Mouse (Mus musculus): ENCODE results near the gene Ptprm. TPM values are rescaled to one million over a fixed set of nuclear protein-coding genes. Genes with fewer than 3 reads are reported as not detected.

Gene Ptprm
- polyA plus RNA-seq, 1 experiment = 4.6 TPM

DNA sequence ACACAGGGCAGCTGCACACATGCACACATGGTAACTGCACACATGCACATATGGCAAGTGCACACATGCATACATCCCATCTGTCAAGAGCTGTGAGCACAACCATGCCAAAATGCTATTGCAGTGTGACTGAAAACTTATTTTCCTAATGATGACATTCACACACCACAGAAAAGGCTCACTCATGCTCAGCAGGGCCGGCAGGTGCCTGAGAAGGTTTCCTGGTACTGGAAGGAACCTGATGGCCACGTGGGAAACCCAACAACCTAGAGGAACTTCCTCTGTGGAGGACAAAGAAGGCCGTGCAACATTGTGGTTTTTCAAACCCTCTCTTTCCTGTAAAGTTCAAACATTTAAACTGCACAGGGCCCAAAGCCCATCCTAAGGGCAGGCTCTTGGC lies 241.6 kb downstream of the Ptprm start:
- Histone ChIP-seq H3K4me3 (ENCODE audit: control insufficient read depth, low read depth, low read length) (no peak overlapping the region), H3K27me3 (ENCODE audit: control insufficient read depth, insufficient read depth, low read length) (no peaks in the 10 kb centered on the region), H3K4me1 (ENCODE audit: control insufficient read depth, insufficient read depth, low read length) (no peaks in the 10 kb centered on the region), H3K36me3 (ENCODE audit: control insufficient read depth, insufficient read depth, low read length) (no peaks in the 10 kb centered on the region), H3K27ac (ENCODE audit: control insufficient read depth, insufficient read depth, low read depth, low read length) (no peak overlapping the region)
- TF ChIP-seq POLR2A (IDR thresholded peaks at IDR 0.05; ENCODE audit: control insufficient read depth, low read depth, low read length) (no peak), CTCF (IDR thresholded peaks at IDR 0.05; ENCODE audit: control insufficient read depth, insufficient read depth, insufficient replicate concordance, low read depth, low read length) (no peak)

- Histone ChIP-seq H3K27ac (ENCODE audit: control insufficient read depth, insufficient read depth, low read depth, low read length) (no peak overlapping the region), H3K4me3 (ENCODE audit: control insufficient read depth, low read depth, low read length) (no peak overlapping the region)
These were observed 248.1 kb downstream of the Ptprm start for GRCm38 (mm10) chr17:67106176-67106575.

DNA sequence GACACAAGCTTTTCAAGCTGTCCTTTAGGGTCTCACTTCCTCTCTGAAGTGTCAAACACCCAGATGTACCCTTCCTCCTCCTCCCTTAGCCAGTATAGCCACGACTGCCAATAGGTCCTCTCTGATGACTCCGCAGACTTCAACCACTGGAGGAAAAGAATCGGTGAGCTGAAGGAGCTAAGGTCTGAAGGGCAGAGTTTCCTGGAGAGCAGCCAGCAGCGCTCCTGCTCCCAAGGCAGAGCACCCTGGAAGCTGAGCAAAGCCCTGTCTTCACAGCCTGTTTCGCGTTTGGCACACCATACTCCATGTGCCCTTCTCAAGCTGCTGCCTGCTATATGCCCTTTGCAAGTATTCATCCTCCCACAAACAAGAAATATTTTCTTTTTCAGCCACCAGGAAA lies 252.2 kb downstream of the Ptprm start:
- no peaks in the 10 kb centered on the region for H3K27me3 ChIP-seq (ENCODE audit: control insufficient read depth, insufficient read depth, low read length)
- no peaks in the 10 kb centered on the region for H3K36me3 ChIP-seq (ENCODE audit: control insufficient read depth, insufficient read depth, low read length)
- H3K27ac ChIP-seq (ENCODE audit: control insufficient read depth, insufficient read depth, low read depth, low read length) = no peak overlapping the region
- H3K4me3 ChIP-seq (ENCODE audit: control insufficient read depth, low read depth, low read length) = no peak overlapping the region
- TF ChIP-seq POLR2A (IDR thresholded peaks at IDR 0.05; ENCODE audit: control insufficient read depth, low read depth, low read length) (no peak), CTCF (IDR thresholded peaks at IDR 0.05; ENCODE audit: control insufficient read depth, insufficient read depth, insufficient replicate concordance, low read depth, low read length) (no peak)
- no peaks in the 10 kb centered on the region for H3K4me1 ChIP-seq (ENCODE audit: control insufficient read depth, insufficient read depth, low read length)

More at GRCm38 (mm10) chr17:67106176-67106575, 248.1 kb downstream of the Ptprm start:
- no peaks in the 10 kb centered on the region for H3K36me3 ChIP-seq (ENCODE audit: control insufficient read depth, insufficient read depth, low read length)
- no peaks in the 10 kb centered on the region for H3K4me1 ChIP-seq (ENCODE audit: control insufficient read depth, insufficient read depth, low read length)
- H3K27me3 ChIP-seq (ENCODE audit: control insufficient read depth, insufficient read depth, low read length) = no peaks in the 10 kb centered on the region
- TF ChIP-seq POLR2A (IDR thresholded peaks at IDR 0.05; ENCODE audit: control insufficient read depth, low read depth, low read length) (no peak), CTCF (IDR thresholded peaks at IDR 0.05; ENCODE audit: control insufficient read depth, insufficient read depth, insufficient replicate concordance, low read depth, low read length) (no peak)

DNA sequence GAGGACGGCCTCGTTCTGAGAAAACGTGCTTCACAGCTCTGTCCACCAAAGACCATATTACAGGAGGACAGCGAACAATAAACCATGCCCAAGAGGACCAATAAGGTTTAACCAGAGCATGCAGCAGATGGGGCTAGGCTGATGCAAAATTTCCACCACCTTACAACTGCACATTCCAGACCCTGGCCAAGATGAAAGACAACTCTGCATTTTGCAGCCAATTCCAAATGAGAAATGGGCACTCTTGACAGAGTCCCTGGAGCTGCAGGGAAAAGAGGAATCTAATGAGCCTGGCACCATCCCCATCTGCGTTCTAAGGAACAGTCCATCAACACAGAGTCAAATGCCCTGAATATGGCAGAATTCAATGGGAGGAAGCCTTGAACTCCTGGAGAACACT lies 263.3 kb downstream of the Ptprm start:
- H3K4me1 ChIP-seq (ENCODE audit: control insufficient read depth, insufficient read depth, low read length) = peaks cover 3% of the 10 kb centered on the region; the same call in 1 of the 2 replicates
- H3K27me3 ChIP-seq (ENCODE audit: control insufficient read depth, insufficient read depth, low read length) = no peaks in the 10 kb centered on the region
- H3K27ac ChIP-seq (ENCODE audit: control insufficient read depth, insufficient read depth, low read depth, low read length) = no peak overlapping the region
- H3K36me3 ChIP-seq (ENCODE audit: control insufficient read depth, insufficient read depth, low read length) = no peaks in the 10 kb centered on the region
- TF ChIP-seq POLR2A (IDR thresholded peaks at IDR 0.05; ENCODE audit: control insufficient read depth, low read depth, low read length) (no peak), CTCF (IDR thresholded peaks at IDR 0.05; ENCODE audit: control insufficient read depth, insufficient read depth, insufficient replicate concordance, low read depth, low read length) (no peak)
- no peak overlapping the region for H3K4me3 ChIP-seq (ENCODE audit: control insufficient read depth, low read depth, low read length)

DNA sequence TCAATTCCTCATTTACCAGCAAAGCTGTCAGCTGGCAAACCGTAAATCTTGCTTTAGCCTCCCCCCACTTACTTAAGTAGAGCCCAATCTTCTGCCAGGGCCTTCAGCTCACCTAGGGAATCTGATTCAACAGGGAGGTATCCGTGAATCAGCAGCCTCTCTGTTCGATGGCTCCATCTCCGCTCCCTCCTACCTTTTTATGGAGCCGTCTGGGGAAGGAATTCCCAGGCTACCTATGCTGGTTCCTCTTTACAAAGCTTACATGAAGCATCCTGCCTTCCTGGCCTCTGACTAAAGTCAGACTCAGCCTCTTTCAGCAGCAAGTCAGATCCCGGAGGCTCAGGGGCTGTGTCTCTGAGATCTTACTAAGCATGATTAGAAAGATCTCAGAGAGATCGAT lies 264.1 kb downstream of the Ptprm start:
- Histone ChIP-seq H3K4me1 (ENCODE audit: control insufficient read depth, insufficient read depth, low read length) (peaks cover 3% of the 10 kb centered on the region; the same call in 1 of the 2 replicates), H3K27me3 (ENCODE audit: control insufficient read depth, insufficient read depth, low read length) (no peaks in the 10 kb centered on the region), H3K36me3 (ENCODE audit: control insufficient read depth, insufficient read depth, low read length) (no peaks in the 10 kb centered on the region), H3K27ac (ENCODE audit: control insufficient read depth, insufficient read depth, low read depth, low read length) (no peak overlapping the region), H3K4me3 (ENCODE audit: control insufficient read depth, low read depth, low read length) (no peak overlapping the region)
- no peak for TF ChIP-seq POLR2A (IDR thresholded peaks at IDR 0.05; ENCODE audit: control insufficient read depth, low read depth, low read length)
- no peak for TF ChIP-seq CTCF (IDR thresholded peaks at IDR 0.05; ENCODE audit: control insufficient read depth, insufficient read depth, insufficient replicate concordance, low read depth, low read length)

DNA sequence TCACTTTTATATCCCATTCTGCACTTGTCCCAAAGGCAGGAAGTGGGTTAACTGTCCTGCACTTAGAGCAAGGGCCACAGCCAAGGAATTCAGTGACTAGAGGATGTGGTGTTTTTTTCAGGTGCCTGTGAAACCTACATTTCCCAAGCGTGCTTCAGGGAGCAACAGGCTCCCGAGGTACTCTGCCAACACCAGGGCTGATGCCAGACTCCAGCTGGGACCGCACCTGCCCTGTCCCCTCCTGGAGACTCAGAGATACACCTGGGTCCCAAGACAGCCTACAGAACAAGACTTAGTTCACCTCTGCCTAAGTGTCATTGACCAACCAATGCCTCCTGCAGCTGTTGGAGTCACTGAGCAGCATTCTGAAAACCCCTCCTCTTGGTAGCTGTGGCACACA lies 264.6 kb downstream of the Ptprm start:
- TF ChIP-seq CTCF (IDR thresholded peaks at IDR 0.05; ENCODE audit: control insufficient read depth, insufficient read depth, insufficient replicate concordance, low read depth, low read length) (no peak), POLR2A (IDR thresholded peaks at IDR 0.05; ENCODE audit: control insufficient read depth, low read depth, low read length) (no peak)
- Histone ChIP-seq H3K36me3 (ENCODE audit: control insufficient read depth, insufficient read depth, low read length) (no peaks in the 10 kb centered on the region), H3K27ac (ENCODE audit: control insufficient read depth, insufficient read depth, low read depth, low read length) (no peak overlapping the region), H3K4me3 (ENCODE audit: control insufficient read depth, low read depth, low read length) (no peak overlapping the region), H3K4me1 (ENCODE audit: control insufficient read depth, insufficient read depth, low read length) (peaks cover 3% of the 10 kb centered on the region; the same call in 1 of the 2 replicates), H3K27me3 (ENCODE audit: control insufficient read depth, insufficient read depth, low read length) (no peaks in the 10 kb centered on the region)

DNA sequence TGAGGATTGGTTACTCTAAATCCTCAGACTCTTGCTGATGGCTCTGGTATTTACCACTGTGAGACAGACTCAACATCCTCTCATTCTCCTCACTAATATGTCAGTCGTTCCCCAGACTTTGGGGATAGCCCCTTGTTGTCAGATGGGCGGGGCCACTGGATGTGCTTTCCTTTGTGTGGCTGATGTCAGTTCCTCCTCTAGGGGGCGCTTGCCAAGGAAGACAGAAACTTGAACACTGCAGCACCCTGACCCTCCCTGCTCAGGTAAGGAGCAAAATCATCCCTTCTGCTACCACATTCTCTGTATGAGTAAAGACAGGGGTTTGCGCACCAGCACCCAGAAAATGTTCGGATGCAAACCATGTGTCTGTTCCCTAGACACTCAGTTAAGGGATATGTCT lies 266.7 kb downstream of the Ptprm start:
- no peak overlapping the region for H3K27ac ChIP-seq (ENCODE audit: control insufficient read depth, insufficient read depth, low read depth, low read length)
- no peaks in the 10 kb centered on the region for H3K27me3 ChIP-seq (ENCODE audit: control insufficient read depth, insufficient read depth, low read length)
- TF ChIP-seq POLR2A (IDR thresholded peaks at IDR 0.05; ENCODE audit: control insufficient read depth, low read depth, low read length) (no peak), CTCF (IDR thresholded peaks at IDR 0.05; ENCODE audit: control insufficient read depth, insufficient read depth, insufficient replicate concordance, low read depth, low read length) (peak; percentile 39; the same call in 1 of the 2 replicates)
- no peak overlapping the region for H3K4me3 ChIP-seq (ENCODE audit: control insufficient read depth, low read depth, low read length)
- peaks cover 3% of the 10 kb centered on the region; the same call in 1 of the 2 replicates for H3K4me1 ChIP-seq (ENCODE audit: control insufficient read depth, insufficient read depth, low read length)
- no peaks in the 10 kb centered on the region for H3K36me3 ChIP-seq (ENCODE audit: control insufficient read depth, insufficient read depth, low read length)

- Histone ChIP-seq H3K27me3 (ENCODE audit: control insufficient read depth, insufficient read depth, low read length) (no peaks in the 10 kb centered on the region), H3K36me3 (ENCODE audit: control insufficient read depth, insufficient read depth, low read length) (no peaks in the 10 kb centered on the region), H3K27ac (ENCODE audit: control insufficient read depth, insufficient read depth, low read depth, low read length) (no peak overlapping the region), H3K4me1 (ENCODE audit: control insufficient read depth, insufficient read depth, low read length) (peaks cover 3% of the 10 kb centered on the region; the same call in 1 of the 2 replicates), H3K4me3 (ENCODE audit: control insufficient read depth, low read depth, low read length) (no peak overlapping the region)
- TF ChIP-seq CTCF (IDR thresholded peaks at IDR 0.05; ENCODE audit: control insufficient read depth, insufficient read depth, insufficient replicate concordance, low read depth, low read length) = no peak
- TF ChIP-seq POLR2A (IDR thresholded peaks at IDR 0.05; ENCODE audit: control insufficient read depth, low read depth, low read length) = no peak
These were observed 267.4 kb downstream of the Ptprm start for GRCm38 (mm10) chr17:67086811-67087210.
